In genomic region chr16:91415391-91416189, GRCm38 (mm10) we compare ENCODE assay signal across 15 mouse cellular contexts. TPM values are rescaled to one million over a fixed set of nuclear protein-coding genes. Genes with fewer than 3 reads are reported as not detected.
A peak's percentile ranks its signal among the peaks of the same experiment; 100 is the strongest.
DNase-seq lines count a peak whose midpoint lies in the region; ATAC-seq lines count a peak whose summit lies in the region.
"Had no signal": no experiment of that assay in that cellular context is flagged by ENCODE, and none has a peak within 500 bp of the region (broad histone marks: within the 10 kb centered on the region; RNA-seq: fewer than 3 reads in every experiment).

No protein-coding gene starts in this region.

- no peak overlapping the region for H3K4me2 ChIP-seq in heart, embryonic 15.5 days
- H3K4me2 ChIP-seq in liver, embryonic 13.5 days, result no peak overlapping the region
- H3K4me2 ChIP-seq in hindbrain, embryonic 16.5 days (ENCODE audit: low read length), result no peak overlapping the region
- H3K4me2 ChIP-seq: forebrain, embryonic 15.5 days; hindbrain, embryonic 13.5 days; limb, embryonic 15.5 days had no signal

- peaks cover 58% of the 10 kb centered on the region for H3K36me3 ChIP-seq in heart, embryonic 15.5 days
- H3K36me3 ChIP-seq in liver, embryonic 13.5 days, result peaks cover 72% of the 10 kb centered on the region
- H3K36me3 ChIP-seq in hindbrain, embryonic 16.5 days (ENCODE audit: control insufficient read depth, insufficient read depth, low read length), result 0 out of 2 replicates have a peak, but pooled peaks cover 2% of the 10 kb centered on the region
- H3K36me3 ChIP-seq: forebrain, embryonic 15.5 days; hindbrain, embryonic 13.5 days had no signal

- 73% methylated on average over 9 of the region's 9 CpGs for WGBS in heart, embryonic 15.5 days
- 73% methylated on average over 9 of the region's 9 CpGs for WGBS in liver, embryonic 13.5 days (ENCODE audit: insufficient replicate concordance)
- 85% methylated on average over 9 of the region's 9 CpGs for WGBS in hindbrain, embryonic 16.5 days

- peaks cover 33% of the 10 kb centered on the region for H3K4me1 ChIP-seq in heart, embryonic 15.5 days (replicated peaks)
- H3K4me1 ChIP-seq in liver, embryonic 13.5 days (replicated peaks), result peaks cover 50% of the 10 kb centered on the region
- no peaks in the 10 kb centered on the region for H3K4me1 ChIP-seq in hindbrain, embryonic 16.5 days (ENCODE audit: control insufficient read depth, insufficient read depth, low read depth, low read length)
- H3K4me1 ChIP-seq: forebrain, embryonic 15.5 days; hindbrain, embryonic 13.5 days had no signal

- no peaks in the 10 kb centered on the region for H3K27me3 ChIP-seq in heart, embryonic 15.5 days
- no peaks in the 10 kb centered on the region for H3K27me3 ChIP-seq in liver, embryonic 13.5 days
- no peaks in the 10 kb centered on the region for H3K27me3 ChIP-seq in hindbrain, embryonic 16.5 days (replicated peaks; ENCODE audit: control insufficient read depth, insufficient read depth, low read length)
- H3K27me3 ChIP-seq: forebrain, embryonic 15.5 days; hindbrain, embryonic 13.5 days; limb, embryonic 15.5 days; megakaryocyte, embryonic 14.5 days had no signal

- no peak for ATAC-seq in heart, embryonic 15.5 days (replicated peaks; ENCODE audit: insufficient number of reproducible peaks, insufficient read depth, low FRiP score, low read depth)
- no peak for ATAC-seq in liver, embryonic 13.5 days (ENCODE audit: low read depth)
- no peak for ATAC-seq in hindbrain, embryonic 16.5 days
- ATAC-seq: forebrain, embryonic 15.5 days had no signal

- no peak overlapping the region for H3K9ac ChIP-seq in heart, embryonic 15.5 days
- H3K9ac ChIP-seq in liver, embryonic 13.5 days, result no peak overlapping the region
- H3K9ac ChIP-seq in hindbrain, embryonic 16.5 days (ENCODE audit: low read depth, low read length), result no peak overlapping the region
- H3K9ac ChIP-seq: forebrain, embryonic 15.5 days; hindbrain, embryonic 13.5 days; limb, embryonic 15.5 days had no signal

- no peak overlapping the region for H3K4me3 ChIP-seq in heart, embryonic 15.5 days
- no peak overlapping the region for H3K4me3 ChIP-seq in liver, embryonic 13.5 days (replicated peaks)
- H3K4me3 ChIP-seq in hindbrain, embryonic 16.5 days (ENCODE audit: low read length), result no peak overlapping the region
- H3K4me3 ChIP-seq: forebrain, embryonic 15.5 days; hindbrain, embryonic 13.5 days; limb, embryonic 15.5 days had no signal

- no peak for DNase-seq in heart, postnatal 4 days
- DNase-seq in right cerebral cortex, postnatal 10 days (ENCODE audit: low spot score in 2 of 2), result peak; percentile 33 to 48
- no peak for DNase-seq in right cerebral cortex, postnatal 4 days
- no peak for DNase-seq in liver, embryonic 13.5 days
- DNase-seq in yolk sac, embryonic 10.5 days (ENCODE audit: low spot score), result peak; percentile 50
- no peak for DNase-seq in right cerebral cortex, adult 2 months (ENCODE audit: low spot score in 2 of 2)
- DNase-seq: gastrocnemius, postnatal 25 days had no signal

- no peaks in the 10 kb centered on the region for H3K9me3 ChIP-seq in heart, embryonic 15.5 days (replicated peaks)
- no peaks in the 10 kb centered on the region for H3K9me3 ChIP-seq in liver, embryonic 13.5 days (replicated peaks)
- H3K9me3 ChIP-seq in hindbrain, embryonic 16.5 days (ENCODE audit: control insufficient read depth, low read length), result no peaks in the 10 kb centered on the region
- H3K9me3 ChIP-seq: forebrain, embryonic 15.5 days; hindbrain, embryonic 13.5 days; limb, embryonic 15.5 days; megakaryocyte, embryonic 14.5 days had no signal

- H3K27ac ChIP-seq in heart, embryonic 15.5 days, result peak overlapping the region; percentile 84
- peak overlapping the region; percentile 69 for H3K27ac ChIP-seq in liver, embryonic 13.5 days
- no peak overlapping the region for H3K27ac ChIP-seq in hindbrain, embryonic 16.5 days (ENCODE audit: low read depth, low read length)
- H3K27ac ChIP-seq: forebrain, embryonic 15.5 days; hindbrain, embryonic 13.5 days; limb, embryonic 15.5 days had no signal

RNA-seq across cellular contexts. Expression of gene Il10rb, which starts 9.6 kb away (rescaled TPM):
- 57.9 and 58.9 TPM in 2 replicates for polyA plus RNA-seq in heart, embryonic 15.5 days (2015; fragmentation: Nextera tagmentation; extraction: Ambion mirVana)
- total RNA-seq in heart, postnatal 4 days (2021), result 10 to 100 TPM; 66.2 to 67.4 TPM
- 25.0 and 28.1 TPM in 2 replicates for polyA plus RNA-seq in liver, embryonic 13.5 days (2015; fragmentation: Nextera tagmentation; extraction: Ambion mirVana)
- polyA plus RNA-seq in hindbrain, embryonic 16.5 days (2015; fragmentation: Nextera tagmentation; extraction: Ambion mirVana), result 14.8 and 16.7 TPM in 2 replicates

RNA-seq across cellular contexts. Expression of gene Gm21970, which starts 24.1 kb away (rescaled TPM):
- not detected in 2 replicates for polyA plus RNA-seq in heart, embryonic 15.5 days (2015; fragmentation: Nextera tagmentation; extraction: Ambion mirVana)
- total RNA-seq in heart, postnatal 4 days (2021), result not detected
- polyA plus RNA-seq in liver, embryonic 13.5 days (2015; fragmentation: Nextera tagmentation; extraction: Ambion mirVana), result not detected in 2 replicates
- polyA plus RNA-seq in hindbrain, embryonic 16.5 days (2015; fragmentation: Nextera tagmentation; extraction: Ambion mirVana), result not detected in 2 replicates
- total RNA-seq: common myeloid progenitor, adult 5-6 weeks; gastrocnemius, postnatal 25 days; left cerebral cortex, adult 8-10 months had no signal
- polyA plus RNA-seq: forebrain, embryonic 15.5 days; hindbrain, embryonic 13.5 days; limb, embryonic 15.5 days had no signal

RNA-seq across cellular contexts. Expression of gene Ifnar2, which starts 43.0 kb away (rescaled TPM):
- 52.5 and 58.9 TPM in 2 replicates for polyA plus RNA-seq in heart, embryonic 15.5 days (2015; fragmentation: Nextera tagmentation; extraction: Ambion mirVana)
- 10 to 100 TPM; 29.9 to 33.8 TPM for total RNA-seq in heart, postnatal 4 days (2021)
- 67.4 and 74.0 TPM in 2 replicates for polyA plus RNA-seq in liver, embryonic 13.5 days (2015; fragmentation: Nextera tagmentation; extraction: Ambion mirVana)
- 40.6 and 41.7 TPM in 2 replicates for polyA plus RNA-seq in hindbrain, embryonic 16.5 days (2015; fragmentation: Nextera tagmentation; extraction: Ambion mirVana)

Comparison
In these comparisons a context has a peak if more than half of its experiments do, and no peak if none do; other contexts are left out.
1. DNase-seq: peak in right cerebral cortex, postnatal 10 days (2 of 2) and yolk sac, embryonic 10.5 days (single experiment); none in heart, postnatal 4 days (single experiment), right cerebral cortex, postnatal 4 days (single experiment), liver, embryonic 13.5 days (single experiment) and right cerebral cortex, adult 2 months (0 of 2).